Mouse (Mus musculus) brown adipose tissue, adult 24 weeks (tissue): ENCODE measurements around the gene Cdc42se2. TPM values are rescaled to one million over a fixed set of nuclear protein-coding genes. Genes with fewer than 3 reads are reported as not detected.

Experiments
- H3K27ac ChIP-seq: fragments of 200-500 bp; replicated peaks from 2 replicates; pipeline ENCODE4 v1.5.1; 2012; ENCODE audit warnings: low read depth, mild to moderate bottlenecking, low read length
- H3K4me1 ChIP-seq: fragments of 200-500 bp; 2 replicates; pipeline ENCODE4 v1.6.1; 2012; ENCODE audit warnings: low read length, mixed read lengths; ENCODE audit not compliant: control insufficient read depth, insufficient read depth, insufficient read length
- H3K4me3 ChIP-seq: fragments of 200-500 bp; 2 replicates; pipeline ENCODE4 v1.5.1; 2012; ENCODE audit warnings: low read depth, mild to moderate bottlenecking, low read length, moderate library complexity; ENCODE audit not compliant: insufficient read depth
- polyA plus RNA-seq: library from polyadenylated mRNA; stranded (reverse); fragments of >200 nt; gene quantifications from 2 replicates; pipeline ENCODE4 v1.2.4, GENCODE M21; 2012; ENCODE audit not compliant: missing spikeins, insufficient read depth, insufficient read length

Gene Cdc42se2
- polyA plus RNA-seq, 1 experiment, result 11.8 TPM

GRCm38 (mm10) chr11:54722057-54722456 lies 65.4 kb downstream of the Cdc42se2 start:
- Histone ChIP-seq H3K4me1 (peaks cover 10% of the 10 kb centered on the region), H3K4me3 (no peak overlapping the region), H3K27ac (no peak overlapping the region)

DNA sequence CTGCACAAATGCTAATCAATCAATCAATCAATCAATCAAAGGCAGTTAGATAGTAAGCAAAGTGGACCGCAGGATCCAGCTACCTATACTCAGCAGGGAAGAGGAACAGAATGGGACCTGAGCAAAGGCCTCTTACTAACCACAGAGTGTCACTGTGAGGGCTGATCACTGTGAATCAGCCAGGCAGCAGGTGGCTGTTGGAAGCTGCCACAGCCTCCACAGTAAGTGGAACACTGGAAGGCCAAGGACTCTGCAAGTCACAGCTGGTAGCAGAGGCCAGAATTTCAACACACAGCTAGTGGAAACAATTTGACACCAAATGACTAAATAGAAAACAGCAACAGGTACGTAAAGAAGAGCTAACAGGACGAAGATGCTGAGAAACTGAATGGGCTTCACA lies 68.9 kb downstream of the Cdc42se2 start:
- Histone ChIP-seq H3K4me1 (no peaks in the 10 kb centered on the region), H3K27ac (no peak overlapping the region), H3K4me3 (no peak overlapping the region)

DNA sequence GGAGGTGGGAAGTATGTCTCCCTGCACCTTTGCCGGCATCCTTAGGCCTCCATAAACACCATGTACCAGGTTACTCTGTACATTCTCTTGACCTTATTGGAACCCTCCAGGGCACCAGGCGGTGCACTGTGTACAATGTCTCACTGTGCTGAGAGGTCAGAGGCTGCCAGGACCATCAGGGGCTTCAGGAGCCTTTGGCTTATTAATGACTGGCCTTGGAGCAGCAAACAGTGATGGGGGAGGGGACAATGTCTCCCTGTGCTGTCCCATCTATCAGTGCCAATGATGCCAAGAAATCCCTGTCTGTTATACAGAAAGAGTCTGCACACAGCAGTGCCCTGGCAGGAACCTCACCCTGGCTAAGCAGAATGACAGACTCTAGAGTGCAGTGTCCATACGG lies 69.6 kb downstream of the Cdc42se2 start:
- Histone ChIP-seq H3K4me3 (no peak overlapping the region), H3K4me1 (no peaks in the 10 kb centered on the region), H3K27ac (no peak overlapping the region)

DNA sequence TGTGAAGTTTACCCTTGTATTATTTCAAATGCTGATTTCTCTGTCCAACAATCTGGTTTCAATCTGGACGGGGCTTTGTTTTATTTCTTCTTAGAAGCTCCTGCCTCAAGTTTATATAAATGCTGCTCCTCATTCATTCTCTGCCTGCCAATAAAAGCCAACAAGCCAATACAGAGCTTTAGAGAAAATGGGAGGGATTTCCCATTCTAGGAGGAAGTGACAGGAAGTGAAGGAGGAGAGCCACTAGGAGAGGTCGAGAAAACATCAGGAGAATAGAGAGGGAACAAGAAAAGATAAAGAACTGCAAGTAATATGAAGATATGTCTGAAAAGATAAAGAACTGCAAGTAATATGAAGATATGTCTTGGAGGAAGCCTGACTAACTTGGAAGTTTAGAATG lies 74.6 kb downstream of the Cdc42se2 start:
- no peak overlapping the region for H3K27ac ChIP-seq
- 0 out of 2 replicates have a peak, but pooled peaks cover 3% of the 10 kb centered on the region for H3K4me1 ChIP-seq
- no peak overlapping the region for H3K4me3 ChIP-seq

DNA sequence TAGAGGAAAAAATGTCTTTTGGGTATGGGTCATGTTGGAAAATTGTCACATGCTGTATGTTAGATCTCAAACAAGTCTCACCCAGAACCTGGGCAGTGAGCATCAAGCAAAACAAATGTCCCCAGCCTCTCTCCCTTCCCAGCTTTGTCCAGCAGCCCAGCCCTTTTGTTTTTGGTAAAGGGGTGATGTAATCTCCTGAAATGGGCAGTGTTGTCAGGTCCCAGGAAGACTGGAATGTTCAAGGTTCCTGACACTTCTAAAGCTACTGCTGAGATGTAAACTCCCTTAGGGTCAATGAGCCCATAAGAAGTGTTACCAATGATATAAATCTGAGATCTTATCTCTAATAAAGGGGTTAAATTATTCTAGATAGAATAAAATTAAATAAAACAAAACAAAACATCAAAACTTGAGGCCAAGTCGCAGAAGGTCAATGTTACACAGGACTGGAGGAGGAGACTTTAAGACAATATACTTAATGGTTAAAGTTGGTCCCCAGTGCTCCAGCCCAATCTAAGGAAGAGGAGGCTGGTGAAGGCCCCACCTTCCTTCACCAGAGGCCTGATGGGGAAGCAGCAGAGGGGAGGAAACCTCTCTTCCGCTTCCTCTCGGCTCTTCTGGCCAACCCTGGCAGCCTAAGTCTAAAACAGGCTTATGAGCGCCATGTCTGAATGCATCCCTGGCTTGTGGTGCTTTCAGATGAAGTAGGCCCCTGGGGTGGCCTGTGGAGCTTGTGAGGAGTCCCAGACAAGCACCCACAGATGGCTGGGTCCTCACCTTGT lies 76.8 kb downstream of the Cdc42se2 start:
- Histone ChIP-seq H3K4me3 (no peak overlapping the region), H3K4me1 (0 out of 2 replicates have a peak, but pooled peaks cover 3% of the 10 kb centered on the region), H3K27ac (no peak overlapping the region)

DNA sequence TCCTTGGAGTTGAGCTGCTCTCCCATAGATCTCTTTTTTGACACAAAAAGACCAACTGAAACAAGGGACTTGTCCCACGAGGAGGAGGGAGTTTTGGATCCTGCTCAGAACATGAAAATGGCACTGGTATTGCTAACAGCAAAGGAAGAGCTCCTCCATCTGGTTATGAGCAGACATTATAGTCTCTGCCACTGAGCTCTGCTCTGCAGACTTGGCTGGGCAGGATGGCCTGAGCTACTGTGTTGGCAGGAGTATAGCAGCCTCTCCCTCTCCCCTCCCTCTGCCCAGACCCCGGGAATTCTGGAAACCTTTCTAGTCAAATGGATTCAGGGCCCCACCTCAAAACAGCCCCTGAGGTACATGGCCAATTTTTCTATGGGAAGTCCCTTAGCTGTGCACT lies 77.8 kb downstream of the Cdc42se2 start:
- Histone ChIP-seq H3K4me1 (0 out of 2 replicates have a peak, but pooled peaks cover 3% of the 10 kb centered on the region), H3K27ac (no peak overlapping the region), H3K4me3 (no peak overlapping the region)

DNA sequence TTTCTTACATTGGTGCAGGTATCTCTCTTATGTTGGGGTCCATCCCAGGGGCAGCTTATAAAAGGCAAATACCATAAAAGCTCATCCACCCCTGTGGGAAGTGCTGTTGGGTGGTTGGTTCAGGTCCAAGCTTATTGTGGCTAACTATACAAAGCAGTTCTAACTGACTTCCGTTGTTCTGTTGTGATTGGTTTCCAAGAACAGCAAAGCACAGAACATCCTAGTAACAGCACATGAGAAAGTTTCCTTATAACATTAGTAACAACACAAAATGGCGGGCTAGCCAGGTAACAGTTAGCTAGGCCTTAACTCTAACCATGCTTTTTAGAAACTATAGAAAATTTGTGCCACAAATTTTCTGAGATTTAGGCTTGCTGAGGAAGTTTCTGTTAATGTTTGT lies 79.3 kb downstream of the Cdc42se2 start:
- H3K27ac ChIP-seq, result no peak overlapping the region
- H3K4me1 ChIP-seq, result 0 out of 2 replicates have a peak, but pooled peaks cover 3% of the 10 kb centered on the region
- H3K4me3 ChIP-seq, result no peak overlapping the region

GRCm38 (mm10) chr11:54703306-54703705 lies 84.2 kb downstream of the Cdc42se2 start:
- no peak overlapping the region for H3K27ac ChIP-seq
- no peaks in the 10 kb centered on the region for H3K4me1 ChIP-seq
- no peak overlapping the region for H3K4me3 ChIP-seq

GRCm38 (mm10) chr11:54701848-54702247 lies 85.6 kb downstream of the Cdc42se2 start:
- Histone ChIP-seq H3K4me1 (no peaks in the 10 kb centered on the region), H3K27ac (no peak overlapping the region), H3K4me3 (no peak overlapping the region)

DNA sequence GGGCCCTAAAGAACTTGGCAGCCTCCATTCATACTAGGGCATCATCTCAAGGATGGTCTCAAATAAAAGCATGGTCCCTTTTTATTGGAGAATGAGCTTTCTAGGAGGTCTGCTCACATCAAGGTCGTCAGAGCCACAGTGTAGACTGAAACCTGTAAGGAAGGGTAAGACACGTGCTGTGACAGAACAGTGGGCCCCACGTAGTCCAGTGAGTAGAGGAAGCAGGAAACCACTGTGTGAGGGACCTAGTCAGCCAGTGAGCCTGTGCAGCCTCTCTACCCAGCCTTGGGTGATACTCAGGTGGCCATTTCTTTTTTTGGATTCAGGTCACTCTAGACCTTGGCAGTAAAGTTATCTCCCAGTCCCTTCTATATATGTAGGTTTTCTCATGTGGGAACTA lies 87.5 kb downstream of the Cdc42se2 start:
- H3K4me3 ChIP-seq, result no peak overlapping the region
- H3K27ac ChIP-seq, result no peak overlapping the region
- no peaks in the 10 kb centered on the region for H3K4me1 ChIP-seq

DNA sequence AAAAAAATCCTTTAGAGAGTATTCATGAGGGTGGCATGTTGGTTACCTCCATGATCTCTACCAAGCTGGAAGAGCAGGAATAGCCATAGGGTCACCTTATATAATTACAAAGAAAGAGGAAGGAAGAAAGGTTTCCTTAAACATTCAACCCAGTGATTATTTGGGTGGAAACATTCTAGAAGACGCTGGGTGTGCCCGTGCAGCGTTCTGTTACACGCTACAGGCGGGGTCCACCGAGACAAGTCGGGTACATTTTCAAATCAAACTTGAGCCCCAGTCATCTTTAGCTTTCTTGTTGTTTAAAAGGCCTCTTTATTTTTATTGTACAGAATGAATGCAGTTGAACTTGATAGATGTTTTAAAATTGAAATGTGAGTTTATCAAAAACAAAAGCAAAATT lies 88.8 kb downstream of the Cdc42se2 start:
- H3K4me1 ChIP-seq, result no peaks in the 10 kb centered on the region
- H3K4me3 ChIP-seq, result no peak overlapping the region
- H3K27ac ChIP-seq, result no peak overlapping the region

DNA sequence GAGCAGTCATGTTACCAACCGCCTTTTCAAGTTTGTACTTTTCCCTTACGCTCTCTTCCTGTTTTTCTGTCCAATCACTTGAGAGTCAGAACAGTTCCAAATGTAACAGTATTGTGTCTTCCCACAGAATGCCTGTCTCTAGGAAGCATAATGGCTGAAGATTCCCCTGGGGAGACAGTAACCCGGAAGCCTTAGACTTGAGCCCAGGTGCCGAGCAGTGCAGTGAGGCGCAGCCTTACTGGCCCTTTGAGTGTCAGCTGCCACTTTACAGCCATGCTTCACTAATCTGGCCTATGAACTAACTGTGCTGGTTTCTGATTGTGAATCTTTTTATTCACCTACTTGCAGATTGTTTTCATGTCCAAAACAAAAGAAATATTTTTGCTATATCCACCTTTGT lies 89.9 kb downstream of the Cdc42se2 start:
- Histone ChIP-seq H3K4me3 (no peak overlapping the region), H3K4me1 (no peaks in the 10 kb centered on the region), H3K27ac (no peak overlapping the region)

GRCm38 (mm10) chr11:54695951-54696350 lies 91.5 kb downstream of the Cdc42se2 start:
- Histone ChIP-seq H3K4me3 (no peak overlapping the region), H3K4me1 (0 out of 2 replicates have a peak, but pooled peaks cover 1% of the 10 kb centered on the region), H3K27ac (no peak overlapping the region)

DNA sequence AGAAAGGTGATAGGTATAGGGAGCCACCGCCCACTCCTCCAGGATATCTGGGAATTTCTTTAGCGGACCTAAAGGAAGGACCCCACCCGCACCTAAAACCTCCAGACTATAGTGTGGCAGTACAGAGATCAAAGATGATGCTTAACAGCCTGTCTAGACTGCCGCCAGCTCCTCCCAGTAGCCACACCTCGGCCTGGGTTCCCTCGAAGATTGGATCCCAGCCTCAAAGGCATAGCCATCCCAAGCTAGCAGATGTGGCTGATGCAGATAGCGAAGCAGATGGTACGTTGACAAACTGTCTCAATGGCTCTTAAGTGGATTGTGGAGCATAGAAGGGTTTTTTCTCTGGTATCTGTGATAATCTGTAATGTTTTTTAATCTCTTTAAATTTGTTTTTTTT lies 93.2 kb downstream of the Cdc42se2 start:
- Histone ChIP-seq H3K4me3 (no peak overlapping the region), H3K27ac (no peak overlapping the region), H3K4me1 (0 out of 2 replicates have a peak, but pooled peaks cover 2% of the 10 kb centered on the region)

DNA sequence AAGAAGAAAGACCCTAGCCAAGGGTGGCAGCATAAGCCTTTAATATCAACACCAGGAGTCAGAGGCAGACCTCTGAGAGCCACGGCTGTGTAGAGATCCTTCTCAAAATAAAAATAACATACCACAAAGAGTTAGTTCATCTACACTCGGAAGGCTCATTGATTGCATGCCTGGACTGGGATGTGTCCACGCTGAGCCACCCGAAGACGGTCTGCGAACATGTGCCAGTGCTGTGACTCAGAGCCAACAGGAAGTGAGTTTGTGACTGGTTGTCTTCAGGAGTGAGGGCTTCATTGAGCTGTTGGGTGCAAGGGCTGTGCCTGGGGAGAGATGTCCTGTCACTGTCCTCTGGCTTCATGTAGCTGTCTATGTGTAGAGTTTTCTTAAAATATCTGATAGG lies 93.8 kb downstream of the Cdc42se2 start:
- Histone ChIP-seq H3K4me3 (no peak overlapping the region), H3K27ac (no peak overlapping the region), H3K4me1 (0 out of 2 replicates have a peak, but pooled peaks cover 2% of the 10 kb centered on the region)

GRCm38 (mm10) chr11:54691179-54691578 lies 96.3 kb downstream of the Cdc42se2 start:
- Histone ChIP-seq H3K4me1 (0 out of 2 replicates have a peak, but pooled peaks cover 2% of the 10 kb centered on the region), H3K27ac (peak overlapping the region; percentile 58; the same call in 1 of the 2 replicates), H3K4me3 (no peak overlapping the region)
